27 mouse cellular contexts compared by ENCODE assay signal in genomic region chr15:42815026-42815724, GRCm38 (mm10).
DNase-seq lines count a peak whose midpoint lies in the region; ATAC-seq lines count a peak whose summit lies in the region.
"Had no signal": no experiment of that assay in that cellular context is flagged by ENCODE, and none has a peak within 500 bp of the region (broad histone marks: within the 10 kb centered on the region; RNA-seq: fewer than 3 reads in every experiment).

No protein-coding gene starts in this region.

- H3K27me3 ChIP-seq in forebrain, embryonic 14.5 days (replicated peaks; ENCODE audit: control insufficient read depth, insufficient read depth, low read length): no peaks in the 10 kb centered on the region
- H3K27me3 ChIP-seq in forebrain, embryonic 12.5 days: no peaks in the 10 kb centered on the region
- H3K27me3 ChIP-seq: CH12.LX; embryonic facial prominence, embryonic 12.5 days; heart, embryonic 13.5 days; limb, embryonic 12.5 days; liver, embryonic 15.5 days; stomach, embryonic 15.5 days had no signal

- H3K9me3 ChIP-seq in forebrain, embryonic 14.5 days (replicated peaks; ENCODE audit: control insufficient read depth, low read length): no peaks in the 10 kb centered on the region
- H3K9me3 ChIP-seq in forebrain, embryonic 12.5 days: no peaks in the 10 kb centered on the region
- H3K9me3 ChIP-seq: embryonic facial prominence, embryonic 12.5 days; heart, embryonic 13.5 days; limb, embryonic 12.5 days; liver, embryonic 15.5 days; midbrain, embryonic 10.5 days; stomach, embryonic 15.5 days had no signal

- no peaks in the 10 kb centered on the region for H3K4me1 ChIP-seq in forebrain, embryonic 14.5 days (ENCODE audit: control insufficient read depth, insufficient read depth, low read length)
- no peaks in the 10 kb centered on the region for H3K4me1 ChIP-seq in forebrain, embryonic 12.5 days
- H3K4me1 ChIP-seq: embryonic facial prominence, embryonic 12.5 days; heart, embryonic 13.5 days; limb, embryonic 12.5 days; liver, embryonic 15.5 days; midbrain, embryonic 10.5 days; stomach, embryonic 15.5 days had no signal

- no peak overlapping the region for H3K4me2 ChIP-seq in forebrain, embryonic 14.5 days (ENCODE audit: low read length)
- no peak overlapping the region for H3K4me2 ChIP-seq in forebrain, embryonic 12.5 days
- H3K4me2 ChIP-seq: embryonic facial prominence, embryonic 12.5 days; heart, embryonic 13.5 days; hindbrain, embryonic 14.5 days; limb, embryonic 12.5 days; liver, embryonic 15.5 days; lung, embryonic 14.5 days; stomach, embryonic 15.5 days had no signal

- no peak for ATAC-seq in forebrain, embryonic 14.5 days
- ATAC-seq in forebrain, embryonic 12.5 days (ENCODE audit: low FRiP score): no peak
- no peak for ATAC-seq in megakaryocyte progenitor cell, adult 5-6 weeks (replicated peaks; ENCODE audit: poor library complexity)
- ATAC-seq: activated CD4-positive, CD25-positive, alpha-beta regulatory T cell, adult 4 months; midbrain, embryonic 16.5 days had no signal

- no peak overlapping the region for H3K27ac ChIP-seq in forebrain, embryonic 14.5 days (ENCODE audit: low read depth, low read length)
- no peak overlapping the region for H3K27ac ChIP-seq in forebrain, embryonic 12.5 days
- H3K27ac ChIP-seq: embryonic facial prominence, embryonic 12.5 days; heart, embryonic 13.5 days; hindbrain, embryonic 14.5 days; limb, embryonic 12.5 days; liver, embryonic 15.5 days; midbrain, embryonic 10.5 days; stomach, embryonic 15.5 days had no signal

- DNase-seq in forebrain, embryonic 14.5 days (ENCODE audit: low spot score): peak; percentile 49
- DNase-seq in frontal cortex, adult 2 months (ENCODE audit: extremely low spot score in 1 of 2, low spot score in 1 of 2): peak; percentile 20 to 72
- no peak for DNase-seq in frontal cortex, postnatal 14 days (ENCODE audit: low spot score in 2 of 2)
- DNase-seq in brain, adult 2 months (ENCODE audit: low read depth, low spot score): peak; percentile 76
- DNase-seq in left cerebral cortex, postnatal 25 days (ENCODE audit: low spot score in 2 of 2): peak; percentile 17 to 86
- DNase-seq: adrenal gland, adult 2 months; cerebellum, adult 11-12 months; cerebellum, adult 9-11 months; embryo, embryonic 11 days; heart, postnatal 10 days; kidney, adult 11 months; kidney, postnatal 14 days; lung, embryonic 14.5 days; lung, postnatal 14 days; thymus, postnatal 14 days had no signal

- intact Hi-C loops in left cerebral cortex, postnatal 25 days (cut with DNase I): loop anchor here (5.0 to 10.0 kb wide), 2 partner anchors 230 to 438 kb away; no protein-coding TSS in a partner anchor

- no peak overlapping the region for H3K9ac ChIP-seq in forebrain, embryonic 14.5 days (ENCODE audit: low read length)
- H3K9ac ChIP-seq in forebrain, embryonic 12.5 days: no peak overlapping the region
- H3K9ac ChIP-seq: embryonic facial prominence, embryonic 12.5 days; heart, embryonic 13.5 days; hindbrain, embryonic 14.5 days; limb, embryonic 12.5 days; liver, embryonic 15.5 days; lung, embryonic 14.5 days; stomach, embryonic 15.5 days had no signal

- no peak overlapping the region for H3K4me3 ChIP-seq in forebrain, embryonic 14.5 days (ENCODE audit: low read depth, low read length)
- no peak overlapping the region for H3K4me3 ChIP-seq in forebrain, embryonic 12.5 days (replicated peaks)
- H3K4me3 ChIP-seq: embryonic facial prominence, embryonic 12.5 days; heart, embryonic 13.5 days; limb, embryonic 12.5 days; liver, embryonic 15.5 days; midbrain, embryonic 10.5 days; stomach, embryonic 15.5 days had no signal

- 68% methylated on average over 4 of the region's 4 CpGs for WGBS in forebrain, embryonic 14.5 days
- 83% methylated on average over 4 of the region's 4 CpGs for WGBS in forebrain, embryonic 12.5 days

- H3K36me3 ChIP-seq in forebrain, embryonic 14.5 days (ENCODE audit: control insufficient read depth, insufficient read depth, low read length): no peaks in the 10 kb centered on the region
- H3K36me3 ChIP-seq in forebrain, embryonic 12.5 days (replicated peaks): no peaks in the 10 kb centered on the region
- H3K36me3 ChIP-seq: embryonic facial prominence, embryonic 12.5 days; heart, embryonic 13.5 days; limb, embryonic 12.5 days; liver, embryonic 15.5 days; midbrain, embryonic 10.5 days; stomach, embryonic 15.5 days had no signal

Comparison
In these comparisons a context has a peak if more than half of its experiments do, and no peak if none do; other contexts are left out.
1. DNase-seq: peak in forebrain, embryonic 14.5 days (single experiment), frontal cortex, adult 2 months (2 of 2), brain, adult 2 months (single experiment) and left cerebral cortex, postnatal 25 days (2 of 2); none in frontal cortex, postnatal 14 days (0 of 2).